Comparison of ENCODE assay signal across 12 mouse cellular contexts in the genomic region with DNA sequence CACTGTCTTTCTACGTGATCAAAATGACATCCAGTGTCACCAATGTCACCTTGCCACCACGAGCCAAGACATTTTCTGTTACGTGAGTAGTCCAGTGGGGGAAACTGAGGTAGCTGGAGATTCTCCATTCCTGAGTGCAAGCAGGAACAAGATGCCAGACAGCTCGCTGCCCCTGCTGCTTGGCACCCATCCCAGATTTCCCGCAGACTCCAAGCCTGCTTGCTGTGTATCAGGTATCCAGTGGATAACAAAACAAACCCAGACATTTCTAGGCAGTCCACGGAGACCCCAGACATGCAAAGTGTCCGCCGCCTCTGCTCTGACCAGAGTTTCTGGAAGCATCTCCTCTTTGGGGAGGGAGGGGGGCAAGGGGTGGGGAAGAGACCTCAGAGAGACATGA. TPM values are rescaled to one million over a fixed set of nuclear protein-coding genes. Genes with fewer than 3 reads are reported as not detected.
A peak's percentile ranks its signal among the peaks of the same experiment; 100 is the strongest.
DNase-seq lines count a peak whose midpoint lies in the region; ATAC-seq and TF ChIP-seq lines count a peak whose summit lies in the region.
"Had no signal": no experiment of that assay in that cellular context is flagged by ENCODE, and none has a peak within 500 bp of the region (broad histone marks: within the 10 kb centered on the region; RNA-seq: fewer than 3 reads in every experiment).

No protein-coding gene starts in this region.

- intact Hi-C loops in heart, adult 2 months (cut with DNase I), result no loop called here

- H3K9ac ChIP-seq in heart, adult 2 months (ENCODE audit: low read depth, low read length), result no peak overlapping the region
- H3K9ac ChIP-seq in embryonic facial prominence, embryonic 15.5 days, result no peak overlapping the region
- H3K9ac ChIP-seq in midbrain, postnatal 0 days (replicated peaks; ENCODE audit: low read length, poor library complexity, severe bottlenecking), result 0 out of 2 replicates have a peak overlapping the region, but pooled peaks have one; percentile 9
- no peak overlapping the region for H3K9ac ChIP-seq in lung, postnatal 0 days (replicated peaks; ENCODE audit: low read depth)

- no peak for TF ChIP-seq CTCF in heart, adult 2 months (IDR thresholded peaks at IDR 0.05)
- no peak for TF ChIP-seq CTCF in midbrain, postnatal 0 days (IDR thresholded peaks at IDR 0.05)
- no peak for TF ChIP-seq CTCF in lung, postnatal 0 days (IDR thresholded peaks at IDR 0.05)

- no peak for TF ChIP-seq POLR2A in heart, adult 2 months (IDR thresholded peaks at IDR 0.05; ENCODE audit: insufficient read depth, low read depth, low read length)

- no peak for TF ChIP-seq EP300 in heart, adult 2 months (IDR thresholded peaks at IDR 0.05; ENCODE audit: insufficient read depth, low read depth, low read length)
- no peak for TF ChIP-seq EP300 in lung, postnatal 0 days (IDR thresholded peaks at IDR 0.05)

- H3K36me3 ChIP-seq in heart, adult 2 months (ENCODE audit: control insufficient read depth, insufficient read depth, low read length), result no peaks in the 10 kb centered on the region
- no peaks in the 10 kb centered on the region for H3K36me3 ChIP-seq in embryonic facial prominence, embryonic 15.5 days
- H3K36me3 ChIP-seq in midbrain, postnatal 0 days (ENCODE audit: insufficient read depth, low read length), result no peaks in the 10 kb centered on the region
- no peaks in the 10 kb centered on the region for H3K36me3 ChIP-seq in lung, postnatal 0 days (ENCODE audit: insufficient read depth, low read length)
- H3K36me3 ChIP-seq: forebrain, embryonic 10.5 days; lung, embryonic 15.5 days had no signal

- no peaks in the 10 kb centered on the region for H3K79me2 ChIP-seq in heart, adult 2 months (replicated peaks; ENCODE audit: control insufficient read depth, insufficient read depth, low read length)

- H3K9me3 ChIP-seq in embryonic facial prominence, embryonic 15.5 days (replicated peaks), result no peaks in the 10 kb centered on the region
- no peaks in the 10 kb centered on the region for H3K9me3 ChIP-seq in midbrain, postnatal 0 days (ENCODE audit: low read length)
- no peaks in the 10 kb centered on the region for H3K9me3 ChIP-seq in lung, postnatal 0 days (ENCODE audit: low read length)
- H3K9me3 ChIP-seq: forebrain, embryonic 10.5 days; lung, embryonic 15.5 days had no signal

- H3K4me2 ChIP-seq in embryonic facial prominence, embryonic 15.5 days (replicated peaks), result 0 out of 2 replicates have a peak overlapping the region, but pooled peaks have one; percentile 3
- H3K4me2 ChIP-seq in midbrain, postnatal 0 days (ENCODE audit: low read depth, low read length, poor library complexity, severe bottlenecking), result no peak overlapping the region
- H3K4me2 ChIP-seq in lung, postnatal 0 days (replicated peaks; ENCODE audit: low read depth, low read length), result no peak overlapping the region

- DNase-seq in heart, postnatal 4 days, result peak; percentile 24
- DNase-seq in heart, adult 2 months, result no peak
- peak; percentile 10 for DNase-seq in right cerebral cortex, adult 18-20 months
- no peak for DNase-seq in right cerebral cortex, postnatal 36 days (ENCODE audit: low spot score in 2 of 2)
- no peak for DNase-seq in midbrain, postnatal 0 days (ENCODE audit: low spot score)
- no peak for DNase-seq in lung, postnatal 0 days (ENCODE audit: low spot score)
- DNase-seq in embryo, embryonic 11 days, result no peak

- WGBS in heart, adult 2 months, result 31% methylated on average over 8 of the region's 8 CpGs
- 21% methylated on average over 8 of the region's 8 CpGs for WGBS in embryonic facial prominence, embryonic 15.5 days
- WGBS in midbrain, postnatal 0 days, result 38% methylated on average over 8 of the region's 8 CpGs
- 54% methylated on average over 8 of the region's 8 CpGs for WGBS in lung, postnatal 0 days

- H3K4me1 ChIP-seq in heart, adult 2 months (ENCODE audit: control insufficient read depth, insufficient read depth, low read length), result no peaks in the 10 kb centered on the region
- H3K4me1 ChIP-seq in embryonic facial prominence, embryonic 15.5 days, result peaks cover 41% of the 10 kb centered on the region
- peaks cover 10% of the 10 kb centered on the region; the same call in 1 of the 2 replicates for H3K4me1 ChIP-seq in midbrain, postnatal 0 days (ENCODE audit: insufficient read depth, low read length)
- no peaks in the 10 kb centered on the region for H3K4me1 ChIP-seq in lung, postnatal 0 days (ENCODE audit: insufficient read depth, low read depth, low read length)

- H3K27ac ChIP-seq in heart, adult 2 months, result no peak overlapping the region
- H3K27ac ChIP-seq in embryonic facial prominence, embryonic 15.5 days (replicated peaks), result no peak overlapping the region
- H3K27ac ChIP-seq in midbrain, postnatal 0 days (ENCODE audit: low read depth, low read length), result no peak overlapping the region
- no peak overlapping the region for H3K27ac ChIP-seq in lung, postnatal 0 days (ENCODE audit: low read length)
- H3K27ac ChIP-seq: lung, embryonic 15.5 days had no signal

- no peak for ATAC-seq in embryonic facial prominence, embryonic 15.5 days (ENCODE audit: insufficient number of reproducible peaks, low FRiP score, low TSS enrichment, low read depth)
- no peak for ATAC-seq in midbrain, postnatal 0 days (ENCODE audit: low FRiP score)
- no peak for ATAC-seq in lung, postnatal 0 days
- ATAC-seq: inflammation-experienced regulatory T-cells, adult 6 months had no signal

- H3K4me3 ChIP-seq in heart, adult 2 months, result no peak overlapping the region
- H3K4me3 ChIP-seq in embryonic facial prominence, embryonic 15.5 days (replicated peaks), result no peak overlapping the region
- H3K4me3 ChIP-seq in midbrain, postnatal 0 days (ENCODE audit: low read depth, low read length), result no peak overlapping the region
- H3K4me3 ChIP-seq in lung, postnatal 0 days (ENCODE audit: low read depth, low read length), result no peak overlapping the region

- peaks cover 2% of the 10 kb centered on the region; the same call in 1 of the 2 replicates for H3K27me3 ChIP-seq in heart, adult 2 months (ENCODE audit: control insufficient read depth, insufficient read depth, low read length)
- H3K27me3 ChIP-seq in embryonic facial prominence, embryonic 15.5 days, result peaks cover 14% of the 10 kb centered on the region
- no peaks in the 10 kb centered on the region; the same call in 1 of the 2 replicates for H3K27me3 ChIP-seq in midbrain, postnatal 0 days (ENCODE audit: insufficient read depth, low read length)
- H3K27me3 ChIP-seq in lung, postnatal 0 days (replicated peaks; ENCODE audit: insufficient read depth, low read length), result no peaks in the 10 kb centered on the region

RNA-seq across cellular contexts. Expression of a gene that starts 52.4 kb away (rescaled TPM):
- total RNA-seq in heart, postnatal 4 days (2021), result not detected
- total RNA-seq in heart, adult 2 months (2021), result not detected
- polyA plus RNA-seq in heart, adult 2 months (2012; rRNA removed), result 0.18 and 0.59 TPM in 2 replicates
- 2.9 and 6.5 TPM in 2 replicates for polyA plus RNA-seq in embryonic facial prominence, embryonic 15.5 days (2015; fragmentation: Nextera tagmentation; extraction: Ambion mirVana)
- 2.3 and 2.8 TPM in 2 replicates for total RNA-seq in midbrain, postnatal 0 days (2014; rRNA removed)
- 4.9 and 5.3 TPM in 2 replicates for polyA plus RNA-seq in midbrain, postnatal 0 days (2015; fragmentation: Nextera tagmentation; extraction: Ambion mirVana)
- polyA plus RNA-seq in lung, postnatal 0 days (2015; fragmentation: Nextera tagmentation; extraction: Ambion mirVana), result 8.7 and 10.9 TPM in 2 replicates
- polyA plus RNA-seq: inflammation-experienced regulatory T-cells, adult 6 months had no signal

RNA-seq across cellular contexts. Expression of a gene that starts 52.9 kb away (rescaled TPM):
- under 1 TPM; 0.59 to 0.71 TPM for total RNA-seq in heart, postnatal 4 days (2021)
- not detected for total RNA-seq in heart, adult 2 months (2021)
- polyA plus RNA-seq in heart, adult 2 months (2012; rRNA removed), result 0.50 and 1.7 TPM in 2 replicates
- 7.4 and 10.3 TPM in 2 replicates for polyA plus RNA-seq in embryonic facial prominence, embryonic 15.5 days (2015; fragmentation: Nextera tagmentation; extraction: Ambion mirVana)
- total RNA-seq in midbrain, postnatal 0 days (2014; rRNA removed), result not detected in 2 replicates
- polyA plus RNA-seq in midbrain, postnatal 0 days (2015; fragmentation: Nextera tagmentation; extraction: Ambion mirVana), result 2.5 and 2.7 TPM in 2 replicates
- polyA plus RNA-seq in lung, postnatal 0 days (2015; fragmentation: Nextera tagmentation; extraction: Ambion mirVana), result 21.2 and 26.3 TPM in 2 replicates
- total RNA-seq: layer of hippocampus, adult 18-20 months had no signal

Comparison
In these comparisons a context has a peak if more than half of its experiments do, and no peak if none do; other contexts are left out.
1. DNase-seq: peak in heart, postnatal 4 days (single experiment) and right cerebral cortex, adult 18-20 months (single experiment); none in heart, adult 2 months (0 of 2), right cerebral cortex, postnatal 36 days (0 of 2), midbrain, postnatal 0 days (single experiment), lung, postnatal 0 days (single experiment) and embryo, embryonic 11 days (single experiment).